Mouse (Mus musculus): Measurements from ENCODE around the gene Cela3a. TPM values are rescaled to one million over a fixed set of nuclear protein-coding genes. Genes with fewer than 3 reads are reported as not detected.
"Not testable (repeated sequence)": the region's sequence is repeated elsewhere in the genome, so short reads cannot be mapped to it uniquely, and the experiment has no call there.

The Cela3a gene
- total and polyA plus RNA-seq, 2 experiments from 2014 or later = not detected

DNA sequence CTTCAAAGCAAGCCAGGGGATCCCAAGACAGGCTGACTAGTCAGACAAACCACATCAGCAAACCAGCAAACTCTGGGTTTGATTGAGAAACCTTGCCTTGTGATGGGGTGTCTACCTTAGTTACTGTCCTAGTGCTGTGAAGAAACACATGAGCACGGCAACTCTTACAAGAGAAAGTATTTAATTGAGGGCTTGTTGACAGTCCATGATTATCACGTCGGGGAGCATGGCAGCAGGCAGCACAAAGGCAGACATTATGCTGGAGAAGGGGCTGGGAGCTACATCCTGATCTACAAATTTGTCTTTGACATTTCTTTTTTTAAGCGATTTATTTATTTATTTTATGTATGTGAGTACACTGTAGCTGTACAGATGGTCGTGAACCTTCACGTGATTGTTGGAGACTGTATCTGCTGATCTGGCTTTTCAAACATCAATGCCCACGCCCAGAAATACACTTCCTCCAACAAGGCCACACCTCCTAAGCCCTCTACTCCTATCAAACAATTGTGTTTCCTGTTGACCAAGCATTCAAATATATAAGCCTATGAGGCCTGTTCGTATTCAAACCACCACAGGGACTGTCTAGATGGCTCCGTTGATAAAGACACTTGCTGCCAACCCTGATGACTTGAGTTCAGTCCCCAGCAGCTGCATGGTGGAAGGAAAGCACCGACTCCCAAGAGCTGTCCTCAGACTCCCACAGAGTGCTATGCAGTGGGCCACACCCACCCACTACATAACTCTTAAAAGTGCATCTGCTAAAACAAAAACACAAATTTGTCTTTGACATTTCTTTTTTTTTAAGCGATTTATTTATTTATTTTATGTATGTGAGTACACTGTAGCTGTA is 8.3 kb upstream of the Cela3a start:
- Histone ChIP-seq H3K4me1 (ENCODE audit: insufficient read depth) (no peaks in the 10 kb centered on the region), H3K4me2 (ENCODE audit: low read depth) (no peak overlapping the region), H3K27me3 (ENCODE audit: insufficient read depth, low read length) (no peaks in the 10 kb centered on the region), H3K9ac (no peak overlapping the region), H3K27ac (ENCODE audit: low read depth, low read length) (no peak overlapping the region), H3K9me3 (ENCODE audit: low read length) (no peaks in the 10 kb centered on the region), H3K36me3 (ENCODE audit: insufficient read depth) (no peaks in the 10 kb centered on the region), H3K4me3 (ENCODE audit: low read depth, low read length) (no peak overlapping the region)
- no peak for TF ChIP-seq CTCF (IDR thresholded peaks at IDR 0.05; ENCODE audit: low read depth)
- 69% methylated on average over 11 of the region's 11 CpGs for WGBS
- peak; percentile 6 for DNase-seq
- peak; percentile 72 for ATAC-seq

DNA sequence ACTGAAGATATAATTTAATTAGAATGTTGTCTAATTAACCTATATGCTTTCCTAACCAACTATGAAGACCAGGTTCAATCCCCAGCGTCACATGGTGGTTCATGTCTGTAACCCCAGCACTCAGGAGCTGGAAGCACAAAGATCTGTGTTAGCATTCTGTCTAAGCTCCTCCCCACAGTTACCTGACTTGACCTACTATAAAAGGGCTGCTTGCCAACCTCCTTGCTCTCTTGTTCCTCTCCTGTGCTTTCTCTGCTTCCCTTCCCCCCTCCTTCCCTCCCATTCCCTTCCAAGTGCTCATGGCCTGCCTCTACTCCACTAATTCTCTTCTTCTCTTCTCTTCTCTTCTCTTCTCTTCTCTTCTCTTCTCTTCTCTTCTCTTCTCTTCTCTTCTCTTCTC is 5.3 kb upstream of the Cela3a start:
- H3K9me3 ChIP-seq (ENCODE audit: low read length) = no peaks in the 10 kb centered on the region
- no peak overlapping the region for H3K4me3 ChIP-seq (ENCODE audit: low read depth, low read length)

GRCm38 (mm10) chr4:137412185-137412709 is 2.7 kb upstream of the Cela3a start:
- not testable (repeated sequence) for ATAC-seq; H3K9me3 ChIP-seq (ENCODE audit: low read length)
- 82% methylated on average over 7 of the region's 7 CpGs for WGBS

More for the DNA sequence above, 5.3 kb upstream of the Cela3a start:
- Histone ChIP-seq H3K4me2 (ENCODE audit: low read depth) (no peak overlapping the region), H3K9ac (no peak overlapping the region), H3K27ac (ENCODE audit: low read depth, low read length) (no peak overlapping the region), H3K27me3 (ENCODE audit: insufficient read depth, low read length) (no peaks in the 10 kb centered on the region), H3K36me3 (ENCODE audit: insufficient read depth) (no peaks in the 10 kb centered on the region), H3K4me1 (ENCODE audit: insufficient read depth) (no peaks in the 10 kb centered on the region)
- 73% methylated on average over 1 of the region's 1 CpGs for WGBS
- TF ChIP-seq CTCF (IDR thresholded peaks at IDR 0.05; ENCODE audit: low read depth) = no peak
- no peak for DNase-seq
- ATAC-seq = no peak

GRCm38 (mm10) chr4:137405571-137405970 is 4.0 kb downstream of the Cela3a start:
- 91% methylated on average over 3 of the region's 3 CpGs for WGBS
- no peaks in the 10 kb centered on the region for H3K36me3 ChIP-seq (ENCODE audit: insufficient read depth)
- no peak overlapping the region for H3K27ac ChIP-seq (ENCODE audit: low read depth, low read length)
- no peak for TF ChIP-seq CTCF (IDR thresholded peaks at IDR 0.05; ENCODE audit: low read depth)
- no peaks in the 10 kb centered on the region for H3K4me1 ChIP-seq (ENCODE audit: insufficient read depth)
- H3K4me3 ChIP-seq (ENCODE audit: low read depth, low read length) = no peak overlapping the region
- no peak overlapping the region for H3K9ac ChIP-seq
- no peak for DNase-seq
- no peaks in the 10 kb centered on the region for H3K27me3 ChIP-seq (ENCODE audit: insufficient read depth, low read length)
- H3K4me2 ChIP-seq (ENCODE audit: low read depth) = no peak overlapping the region
- no peaks in the 10 kb centered on the region for H3K9me3 ChIP-seq (ENCODE audit: low read length)
- no peak for ATAC-seq

More at GRCm38 (mm10) chr4:137412185-137412709, 2.7 kb upstream of the Cela3a start:
- DNase-seq; H3K9ac ChIP-seq; H3K36me3 ChIP-seq (ENCODE audit: insufficient read depth); H3K4me2 ChIP-seq (ENCODE audit: low read depth); H3K4me1 ChIP-seq (ENCODE audit: insufficient read depth); H3K4me3 ChIP-seq (ENCODE audit: low read depth, low read length); H3K27ac ChIP-seq (ENCODE audit: low read depth, low read length); H3K27me3 ChIP-seq (ENCODE audit: insufficient read depth, low read length): not testable (repeated sequence)

GRCm38 (mm10) chr4:137396641-137397525 is 12.7 kb downstream of the Cela3a start:
- H3K4me1 ChIP-seq (ENCODE audit: insufficient read depth) = no peaks in the 10 kb centered on the region
- TF ChIP-seq CTCF (IDR thresholded peaks at IDR 0.05; ENCODE audit: low read depth) = no peak
- H3K9ac ChIP-seq = no peak overlapping the region
- no peaks in the 10 kb centered on the region for H3K9me3 ChIP-seq (ENCODE audit: low read length)
- no peak for ATAC-seq
- no peak overlapping the region for H3K27ac ChIP-seq (ENCODE audit: low read depth, low read length)
- no peaks in the 10 kb centered on the region for H3K36me3 ChIP-seq (ENCODE audit: insufficient read depth)
- no peaks in the 10 kb centered on the region for H3K27me3 ChIP-seq (ENCODE audit: insufficient read depth, low read length)
- no peak overlapping the region for H3K4me3 ChIP-seq (ENCODE audit: low read depth, low read length)
- no peak for DNase-seq
- H3K4me2 ChIP-seq (ENCODE audit: low read depth) = no peak overlapping the region
- WGBS = 80% methylated on average over 15 of the region's 15 CpGs

GRCm38 (mm10) chr4:137393378-137394135 is 16.0 kb downstream of the Cela3a start:
- Histone ChIP-seq H3K27ac (ENCODE audit: low read depth, low read length) (no peak overlapping the region), H3K36me3 (ENCODE audit: insufficient read depth) (no peaks in the 10 kb centered on the region), H3K27me3 (ENCODE audit: insufficient read depth, low read length) (no peaks in the 10 kb centered on the region), H3K4me2 (ENCODE audit: low read depth) (no peak overlapping the region), H3K9ac (no peak overlapping the region), H3K9me3 (ENCODE audit: low read length) (no peaks in the 10 kb centered on the region), H3K4me1 (ENCODE audit: insufficient read depth) (peaks cover 5% of the 10 kb centered on the region; the same call in 1 of the 2 replicates), H3K4me3 (ENCODE audit: low read depth, low read length) (no peak overlapping the region)
- TF ChIP-seq CTCF (IDR thresholded peaks at IDR 0.05; ENCODE audit: low read depth) = no peak
- WGBS = 74% methylated on average over 9 of the region's 9 CpGs
- ATAC-seq (no peak), DNase-seq (no peak)
